Mouse (Mus musculus) neural tube, embryonic 14.5 days (tissue): ENCODE data around the gene Zfp385a. TPM values are rescaled to one million over a fixed set of nuclear protein-coding genes. Genes with fewer than 3 reads are reported as not detected.

Source experiments
- ATAC-seq: fragments of 200-750 bp; cut with Nextera tagmentation; 2 replicates; pipeline ENCODE4 v1.8.0; 2017; ENCODE audit warnings: low read depth, mild to moderate bottlenecking, moderate TSS enrichment, moderate library complexity
- H3K27ac ChIP-seq: fragments of 300-500 bp; sonication (generic); 2 replicates; pipeline ENCODE4 v1.5.1; 2014; ENCODE audit warnings: low read depth, mild to moderate bottlenecking, control low read depth, low read length, moderate library complexity, mixed read lengths
- H3K27me3 ChIP-seq: fragments of 300-500 bp; sonication (generic); 2 replicates; pipeline ENCODE4 v1.6.1; 2014; ENCODE audit warnings: low read length; ENCODE audit not compliant: control insufficient read depth, insufficient read depth
- H3K36me3 ChIP-seq: fragments of 300-500 bp; sonication (generic); 2 replicates; pipeline ENCODE4 v1.6.1; 2014; ENCODE audit warnings: low read length, mixed read lengths; ENCODE audit not compliant: control insufficient read depth, insufficient read depth
- H3K4me1 ChIP-seq: fragments of 300-500 bp; sonication (generic); 2 replicates; pipeline ENCODE4 v1.6.1; 2014; ENCODE audit warnings: low read length; ENCODE audit not compliant: control insufficient read depth, insufficient read depth
- H3K4me2 ChIP-seq: fragments of 300-500 bp; sonication (generic); 2 replicates; pipeline ENCODE4 v1.6.1; 2014; ENCODE audit warnings: mild to moderate bottlenecking, low read depth, low read length, control low read depth
- H3K4me3 ChIP-seq: fragments of 300-500 bp; sonication (generic); 2 replicates; pipeline ENCODE4 v1.5.1; 2014; ENCODE audit warnings: low read depth, low read length, control low read depth, mixed read lengths
- H3K9ac ChIP-seq: fragments of 300-500 bp; sonication (generic); replicated peaks from 2 replicates; pipeline ENCODE4 v1.6.1; 2014; ENCODE audit warnings: low read depth, mild to moderate bottlenecking, control low read depth, low read length, mixed read lengths
- H3K9me3 ChIP-seq: fragments of 300-500 bp; sonication (generic); 2 replicates; pipeline ENCODE4 v1.6.1; 2016; ENCODE audit warnings: low read length; ENCODE audit not compliant: control insufficient read depth
- WGBS: fragments of 180-500 bp; shearing (Covaris S2); extraction: QIAGEN DNeasy Blood & Tissue Kit; methylation state at CpG from one replicate; pipeline ENCODE4 v1.1.7; 2014; 5-methylcytosine and 5-hydroxymethylcytosine counted together
- polyA plus RNA-seq: library from polyadenylated mRNA; unstranded; fragments of >200 nt; fragmentation: Nextera tagmentation; extraction: Ambion mirVana; gene quantifications from 2 replicates; pipeline ENCODE4 v1.2.1, GENCODE M21; 2014

Gene Zfp385a
- polyA plus RNA-seq, 1 experiment from 2014 or later = 20.7 TPM

DNA sequence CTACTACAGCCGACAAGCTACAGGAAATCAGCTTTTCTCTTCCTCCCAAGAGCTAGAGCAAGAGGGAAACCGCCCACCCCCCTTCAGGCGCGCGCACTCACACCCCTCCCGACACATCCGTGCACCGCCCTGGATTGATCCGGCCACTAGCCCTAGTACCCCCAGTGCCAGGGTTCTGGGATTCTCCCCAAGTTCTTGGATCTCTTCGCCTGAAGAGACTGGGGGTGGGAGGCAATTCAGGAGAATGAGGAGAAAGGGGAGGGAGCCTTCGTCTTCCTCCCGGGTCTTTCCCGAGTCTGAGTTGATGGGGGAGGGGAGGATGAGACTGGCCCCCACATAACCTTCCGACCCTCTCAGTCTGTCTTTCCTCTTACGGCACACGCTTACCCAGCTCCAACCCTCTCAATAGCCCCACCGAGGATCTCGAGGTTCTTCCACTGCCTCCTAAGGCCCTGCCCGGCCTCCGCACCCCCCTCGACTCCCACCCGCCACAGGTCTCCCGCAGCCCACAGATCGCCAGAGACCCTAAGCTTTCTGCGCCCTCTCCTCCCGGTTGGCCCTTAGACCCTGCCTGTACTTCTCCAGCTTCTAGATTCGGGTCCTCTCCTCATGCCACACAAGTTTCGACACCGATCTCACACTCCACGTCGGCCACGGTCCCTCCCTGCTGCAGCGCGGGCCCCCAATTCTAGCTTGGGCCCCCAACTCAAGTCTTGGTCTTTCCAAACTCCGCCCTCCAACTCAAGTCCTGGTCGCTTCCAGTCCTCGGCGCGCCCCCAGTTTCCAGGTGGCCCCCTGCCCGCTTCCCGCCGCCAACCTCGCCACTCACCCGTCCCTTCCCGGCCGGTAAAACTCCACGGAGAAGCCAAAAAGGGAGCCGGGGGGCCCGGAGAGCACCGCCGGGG is 25.8 kb upstream of the Zfp385a start:
- peak overlapping the region; percentile 42 for H3K4me3 ChIP-seq
- H3K27ac ChIP-seq = peak overlapping the region; percentile 7; the same call in 1 of the 2 replicates
- peak overlapping the region; percentile 89 for H3K4me2 ChIP-seq
- under 1% methylated on average over 50 of the region's 51 CpGs for WGBS
- peak overlapping the region; percentile 55 for H3K9ac ChIP-seq
- peaks cover 2% of the 10 kb centered on the region; the same call in 1 of the 2 replicates for H3K27me3 ChIP-seq
- ATAC-seq = peak; percentile 57; the same call in 1 of the 2 replicates
- no peaks in the 10 kb centered on the region for H3K36me3 ChIP-seq
- H3K9me3 ChIP-seq = no peaks in the 10 kb centered on the region
- peaks cover 12% of the 10 kb centered on the region for H3K4me1 ChIP-seq

DNA sequence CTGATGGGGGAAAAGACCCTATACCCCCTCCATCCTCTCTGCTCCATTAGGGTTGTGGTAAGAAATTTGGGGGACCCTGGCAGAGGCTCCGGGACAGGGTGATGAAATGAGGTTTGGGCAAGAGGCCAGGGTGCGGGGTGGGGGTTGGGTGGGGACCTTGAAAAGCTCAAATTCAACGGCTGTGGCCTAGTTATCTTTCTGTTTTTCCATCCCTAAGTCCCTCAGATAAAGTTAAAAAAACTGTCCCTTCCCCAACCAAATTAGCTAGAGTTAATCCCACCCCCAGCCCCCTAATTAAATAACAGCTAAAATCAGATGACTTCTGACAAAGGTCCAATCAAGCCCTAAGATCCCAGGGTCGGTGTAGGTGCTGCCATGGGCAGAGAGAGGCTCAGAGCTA is 24.9 kb upstream of the Zfp385a start:
- WGBS = 65% methylated on average over 4 of the region's 4 CpGs
- Histone ChIP-seq H3K4me1 (peaks cover 12% of the 10 kb centered on the region), H3K27me3 (peaks cover 2% of the 10 kb centered on the region; the same call in 1 of the 2 replicates), H3K9ac (no peak overlapping the region), H3K4me2 (peak overlapping the region; percentile 89; the same call in 1 of the 2 replicates), H3K9me3 (no peaks in the 10 kb centered on the region), H3K36me3 (no peaks in the 10 kb centered on the region), H3K4me3 (no peak overlapping the region), H3K27ac (no peak overlapping the region)
- no peak for ATAC-seq

DNA sequence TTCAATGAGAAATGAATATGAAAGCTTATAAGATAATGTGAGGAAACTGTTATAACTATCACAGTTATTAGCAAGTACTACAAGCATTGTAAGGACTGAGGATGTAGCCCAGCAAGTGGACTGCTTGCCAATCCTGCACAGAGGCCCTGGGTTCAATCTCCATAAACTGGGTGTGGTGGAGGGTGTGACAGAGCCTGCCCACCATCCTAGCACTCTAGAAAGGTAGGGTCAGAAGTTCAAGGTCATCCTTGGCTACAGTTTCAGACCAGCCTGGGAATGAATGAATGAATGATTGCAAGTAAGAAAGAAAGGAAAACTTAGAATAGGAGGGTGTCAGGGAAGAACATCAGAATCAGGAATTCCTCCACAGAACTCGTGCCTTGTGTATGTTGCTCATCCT is 23.9 kb upstream of the Zfp385a start:
- 64% methylated on average over 1 of the region's 1 CpGs for WGBS

DNA sequence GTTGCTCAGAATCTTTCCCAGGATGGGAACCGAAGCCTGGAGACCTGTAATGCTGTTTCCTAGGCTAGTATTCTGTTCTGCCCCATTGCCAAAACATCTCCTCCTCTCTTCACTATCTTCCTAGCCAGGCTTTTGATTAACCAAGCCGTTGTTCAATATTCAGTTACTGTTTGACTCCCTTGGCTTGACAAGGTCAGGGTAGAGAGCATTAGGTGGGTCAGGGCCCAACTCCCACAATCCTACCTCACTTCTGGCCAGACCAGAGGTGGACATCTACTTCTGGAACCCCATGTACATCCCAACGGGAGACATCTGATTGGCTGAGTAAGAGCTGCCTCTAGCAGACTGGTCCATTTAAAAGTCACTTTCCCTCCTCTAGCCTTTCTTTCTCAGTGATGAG is 23.1 kb upstream of the Zfp385a start:
- Histone ChIP-seq H3K9ac (no peak overlapping the region), H3K27ac (no peak overlapping the region), H3K27me3 (peaks cover 2% of the 10 kb centered on the region; the same call in 1 of the 2 replicates), H3K4me2 (no peak overlapping the region), H3K36me3 (no peaks in the 10 kb centered on the region), H3K9me3 (no peaks in the 10 kb centered on the region), H3K4me1 (peaks cover 12% of the 10 kb centered on the region), H3K4me3 (no peak overlapping the region)
- ATAC-seq = no peak
- WGBS = 98% methylated on average over 3 of the region's 3 CpGs

More for the DNA sequence above, 23.9 kb upstream of the Zfp385a start:
- Histone ChIP-seq H3K4me1 (peaks cover 12% of the 10 kb centered on the region), H3K4me2 (no peak overlapping the region), H3K4me3 (no peak overlapping the region), H3K36me3 (no peaks in the 10 kb centered on the region), H3K27me3 (peaks cover 2% of the 10 kb centered on the region; the same call in 1 of the 2 replicates), H3K27ac (no peak overlapping the region), H3K9ac (no peak overlapping the region), H3K9me3 (no peaks in the 10 kb centered on the region)
- ATAC-seq = no peak

DNA sequence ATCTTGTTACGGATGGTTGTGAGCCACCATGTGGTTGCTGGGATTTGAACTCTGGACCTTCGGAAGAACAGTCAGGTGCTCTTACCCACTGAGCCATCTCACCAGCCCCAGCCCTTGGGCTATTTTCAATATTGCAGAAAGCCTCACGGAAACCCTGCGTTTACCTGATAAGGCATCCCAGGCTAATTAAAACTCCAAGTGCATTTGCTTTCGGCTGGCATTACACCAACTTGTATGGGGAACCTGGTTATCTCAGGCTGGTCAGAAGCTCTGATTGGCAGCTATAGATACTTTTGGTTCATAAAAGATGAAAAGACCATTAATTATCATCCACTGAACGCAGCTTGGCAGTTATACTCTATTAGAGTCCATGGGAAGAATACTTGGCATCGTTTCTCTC is 22.4 kb upstream of the Zfp385a start:
- Histone ChIP-seq H3K9ac (no peak overlapping the region), H3K27ac (no peak overlapping the region), H3K4me3 (no peak overlapping the region), H3K4me1 (peaks cover 12% of the 10 kb centered on the region), H3K27me3 (peaks cover 2% of the 10 kb centered on the region; the same call in 1 of the 2 replicates), H3K4me2 (no peak overlapping the region), H3K36me3 (no peaks in the 10 kb centered on the region), H3K9me3 (no peaks in the 10 kb centered on the region)
- 89% methylated on average over 6 of the region's 7 CpGs for WGBS
- no peak for ATAC-seq

DNA sequence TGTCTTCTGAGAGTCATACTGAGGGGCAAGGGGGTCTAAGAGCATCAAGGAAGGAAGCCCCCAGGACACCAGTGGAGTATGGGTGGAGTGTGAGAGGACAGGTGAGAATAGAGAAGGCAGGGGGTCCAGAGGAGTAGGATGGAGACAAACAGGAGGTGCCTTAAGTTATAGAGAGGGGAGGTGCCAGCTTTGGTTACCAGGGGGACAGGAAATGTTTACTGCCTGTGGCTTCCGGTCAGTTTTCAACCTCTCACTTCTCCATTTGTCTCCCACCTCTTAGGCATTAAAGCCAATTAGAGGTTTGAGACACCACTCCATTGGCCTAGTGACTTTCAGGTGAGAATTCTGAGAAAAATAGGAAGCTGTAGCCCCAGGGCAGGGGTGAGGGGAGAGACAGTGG is 21.4 kb upstream of the Zfp385a start:
- no peak for ATAC-seq
- H3K9me3 ChIP-seq = no peaks in the 10 kb centered on the region
- WGBS = 79% methylated on average over 1 of the region's 1 CpGs
- no peak overlapping the region for H3K4me2 ChIP-seq
- H3K9ac ChIP-seq = no peak overlapping the region
- H3K36me3 ChIP-seq = no peaks in the 10 kb centered on the region
- H3K4me1 ChIP-seq = peaks cover 7% of the 10 kb centered on the region; the same call in 1 of the 2 replicates
- H3K27me3 ChIP-seq = 0 out of 2 replicates have a peak, but pooled peaks cover 2% of the 10 kb centered on the region
- no peak overlapping the region for H3K27ac ChIP-seq
- H3K4me3 ChIP-seq = no peak overlapping the region

DNA sequence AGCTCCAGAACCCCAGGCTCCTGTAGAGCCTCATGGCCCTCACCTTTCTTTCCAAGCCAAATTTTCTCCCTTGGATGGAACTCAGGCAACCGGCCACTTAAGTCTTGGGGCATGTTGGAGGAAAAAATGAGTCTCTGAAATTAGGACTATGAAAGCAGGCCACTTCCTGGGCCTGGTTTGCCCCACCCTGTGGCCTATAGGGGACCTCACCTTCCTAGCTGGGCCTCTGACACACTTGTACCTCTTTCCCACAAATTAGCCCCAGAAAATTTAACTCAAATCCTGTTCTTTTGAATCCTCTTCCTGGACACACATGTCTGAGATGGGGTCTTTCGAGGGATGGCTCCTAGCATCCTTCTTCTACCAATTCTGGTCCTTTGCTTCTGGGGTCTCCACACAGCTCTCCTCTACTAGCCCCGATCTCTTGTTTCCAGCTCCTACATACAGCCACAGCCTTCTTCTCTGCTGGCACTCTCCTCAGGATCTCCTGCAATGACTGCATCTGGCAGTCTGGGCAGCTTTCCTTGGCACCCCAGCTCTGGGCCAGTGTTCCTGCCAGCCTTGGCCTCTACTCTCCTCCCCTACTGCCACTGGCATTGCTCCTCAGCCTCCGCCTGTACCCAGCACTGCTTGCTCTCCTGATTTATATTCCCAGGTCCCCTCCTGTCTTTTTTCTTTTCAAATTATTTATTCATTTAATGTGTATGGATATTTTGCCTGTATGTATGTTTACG is 20.1 kb upstream of the Zfp385a start:
- ATAC-seq = no peak
- Histone ChIP-seq H3K4me3 (no peak overlapping the region), H3K4me1 (no peaks in the 10 kb centered on the region), H3K9me3 (no peaks in the 10 kb centered on the region), H3K36me3 (no peaks in the 10 kb centered on the region), H3K27me3 (no peaks in the 10 kb centered on the region), H3K9ac (no peak overlapping the region), H3K4me2 (no peak overlapping the region), H3K27ac (no peak overlapping the region)
- 95% methylated on average over 5 of the region's 5 CpGs for WGBS

DNA sequence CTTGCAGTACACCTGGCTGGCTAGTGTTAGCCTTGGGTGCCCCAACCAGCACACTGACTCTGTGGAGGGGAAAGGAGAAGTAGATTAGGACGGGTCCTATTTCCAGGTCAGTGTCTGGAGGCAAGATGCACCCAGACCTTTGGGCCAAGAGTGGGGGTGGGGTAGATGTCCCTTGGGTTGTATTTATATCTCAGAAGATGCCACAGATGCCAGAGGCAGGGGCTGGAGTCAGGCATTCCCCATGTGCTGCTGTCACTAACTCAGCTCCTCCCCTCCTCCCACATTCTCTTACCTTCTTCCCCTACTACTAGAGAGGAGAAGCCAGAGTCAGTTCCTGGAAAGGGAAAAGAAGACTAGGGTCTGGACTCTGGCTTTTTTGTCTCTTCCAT is 19.2 kb upstream of the Zfp385a start:
- no peak overlapping the region for H3K4me2 ChIP-seq
- H3K9ac ChIP-seq = no peak overlapping the region
- 50% methylated on average over 1 of the region's 1 CpGs for WGBS
- no peaks in the 10 kb centered on the region for H3K36me3 ChIP-seq
- no peaks in the 10 kb centered on the region for H3K9me3 ChIP-seq
- H3K4me1 ChIP-seq = no peaks in the 10 kb centered on the region
- no peak overlapping the region for H3K4me3 ChIP-seq
- ATAC-seq = no peak
- H3K27me3 ChIP-seq = no peaks in the 10 kb centered on the region
- H3K27ac ChIP-seq = no peak overlapping the region
